Mouse (Mus musculus) megakaryocyte, embryonic 14.5 days (primary cell): ENCODE data around the gene Auts2.

Source experiments
- FLI1 ChIP-seq: IDR thresholded peaks from 2 replicates; pipeline ENCODE4 v1.6.1; 2012; ENCODE audit warnings: low read length, inconsistent platforms, mixed read lengths
- GATA1 ChIP-seq: IDR thresholded peaks from 3 replicates; pipeline ENCODE4 v1.6.1; 2012; ENCODE audit warnings: mixed read lengths, low read length, inconsistent platforms, borderline replicate concordance

DNA sequence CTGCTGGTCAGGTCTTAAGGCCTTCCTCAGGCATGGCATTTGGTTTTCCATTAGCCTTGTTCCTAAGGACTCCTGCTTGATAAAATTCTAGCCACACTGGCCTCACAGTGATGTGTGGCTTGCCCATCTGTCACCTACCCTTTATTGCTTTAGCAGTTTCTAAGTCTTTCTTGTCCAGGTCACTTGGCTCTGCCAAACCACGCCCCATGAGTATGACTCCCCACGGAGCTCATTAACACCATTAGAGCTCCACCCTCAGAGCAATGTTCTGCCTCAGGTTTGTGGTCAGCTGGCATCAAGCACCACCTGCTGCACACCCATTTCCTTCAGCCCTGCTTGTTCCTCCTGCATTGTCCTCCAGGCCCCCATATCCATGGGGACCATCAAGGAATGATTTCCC lies 330.7 kb downstream of the Auts2 start:
- TF ChIP-seq FLI1 (no peak), GATA1 (no peak)
